Mouse (Mus musculus) urinary bladder, postnatal 4 days (tissue): ENCODE measurements around the gene Gm20388.
A peak's percentile ranks its signal among the peaks of the same experiment; 100 is the strongest.

Experiments used
- DNase-seq, 2 experiments: peaks; one replicate each; pipeline ENCODE4 v3.0.0; 2021 to 2022; ENCODE audit warnings: low spot score in 2 of 2

The Gm20388 gene

GRCm38 (mm10) chr8:121117186-121117651 is 1206.6 kb downstream of the Gm20388 start:
- no peak for DNase-seq

- no peak for DNase-seq
Measured at GRCm38 (mm10) chr8:121117906-121118305, 1207.3 kb downstream of the Gm20388 start.

- DNase-seq, result no peak
Measured at GRCm38 (mm10) chr8:121118634-121119420, 1208.2 kb downstream of the Gm20388 start.

GRCm38 (mm10) chr8:121119635-121120455 is 1209.2 kb downstream of the Gm20388 start:
- no peak for DNase-seq

- no peak for DNase-seq
Measured at GRCm38 (mm10) chr8:121120456-121121419, 1210.1 kb downstream of the Gm20388 start.

GRCm38 (mm10) chr8:121121704-121122103 is 1211.1 kb downstream of the Gm20388 start:
- no peak for DNase-seq

- no peak for DNase-seq
Measured at GRCm38 (mm10) chr8:121122368-121122767, 1211.7 kb downstream of the Gm20388 start.

GRCm38 (mm10) chr8:121123113-121123512 is 1212.5 kb downstream of the Gm20388 start:
- no peak for DNase-seq

- DNase-seq, result no peak
Measured at GRCm38 (mm10) chr8:121124547-121125239, 1214.1 kb downstream of the Gm20388 start.

GRCm38 (mm10) chr8:121125311-121125876 is 1214.8 kb downstream of the Gm20388 start:
- DNase-seq, result peak; percentile 71 to 77

GRCm38 (mm10) chr8:121126191-121126590 is 1215.5 kb downstream of the Gm20388 start:
- DNase-seq, result no peak

GRCm38 (mm10) chr8:121126694-121127093 is 1216.1 kb downstream of the Gm20388 start:
- no peak for DNase-seq

GRCm38 (mm10) chr8:121127291-121127701 is 1216.7 kb downstream of the Gm20388 start:
- DNase-seq, result no peak

GRCm38 (mm10) chr8:121127756-121128375 is 1217.2 kb downstream of the Gm20388 start, which contains the start of gene Foxl1:
Gene Foxl1, plus strand, starts transcription at chr8:121127940.
- no peak for DNase-seq

- no peak for DNase-seq
Measured at GRCm38 (mm10) chr8:121128531-121129264, 1218.1 kb downstream of the Gm20388 start.

- DNase-seq, result no peak
Measured at GRCm38 (mm10) chr8:121129265-121129940, 1218.8 kb downstream of the Gm20388 start.

- DNase-seq, result no peak
Measured at GRCm38 (mm10) chr8:121130522-121130921, 1219.9 kb downstream of the Gm20388 start.

GRCm38 (mm10) chr8:121132961-121133513 is 1222.4 kb downstream of the Gm20388 start:
- DNase-seq, result no peak
